Mouse (Mus musculus) E14TG2a.4 (cell line): ENCODE results near the gene Cadps2.

ENCODE experiments used
- H3K27me3 ChIP-seq: 2 replicates; pipeline ENCODE4 v1.6.1; 2014; ENCODE audit warnings: low read length, control low read depth; ENCODE audit not compliant: insufficient read depth
- H3K36me3 ChIP-seq: 2 replicates; pipeline ENCODE4 v1.6.1; 2014; ENCODE audit warnings: low read length, control low read depth; ENCODE audit not compliant: insufficient read depth
- H3K4me1 ChIP-seq: replicated peaks from 2 replicates; pipeline ENCODE4 v1.6.1; 2014; ENCODE audit warnings: low read depth, low read length, control low read depth
- H3K4me3 ChIP-seq: replicated peaks from 2 replicates; pipeline ENCODE4 v1.5.1; 2014; ENCODE audit warnings: mild to moderate bottlenecking, low read length
- H3K9me3 ChIP-seq: 2 replicates; pipeline ENCODE4 v1.6.1; 2014; ENCODE audit warnings: low read length, control low read depth
- CTCF ChIP-seq: conservative IDR thresholded peaks from 2 replicates; pipeline ENCODE4 v1.5.1; 2014; ENCODE audit warnings: low read length
- NANOG ChIP-seq: IDR thresholded peaks from 2 replicates; pipeline ENCODE4 v1.6.1; 2014; ENCODE audit warnings: borderline replicate concordance, low read length, mixed read lengths
- POU5F1 ChIP-seq: IDR thresholded peaks from 2 replicates; pipeline ENCODE4 v1.6.1; 2014; ENCODE audit warnings: low read length, borderline replicate concordance

Cadps2 gene

DNA sequence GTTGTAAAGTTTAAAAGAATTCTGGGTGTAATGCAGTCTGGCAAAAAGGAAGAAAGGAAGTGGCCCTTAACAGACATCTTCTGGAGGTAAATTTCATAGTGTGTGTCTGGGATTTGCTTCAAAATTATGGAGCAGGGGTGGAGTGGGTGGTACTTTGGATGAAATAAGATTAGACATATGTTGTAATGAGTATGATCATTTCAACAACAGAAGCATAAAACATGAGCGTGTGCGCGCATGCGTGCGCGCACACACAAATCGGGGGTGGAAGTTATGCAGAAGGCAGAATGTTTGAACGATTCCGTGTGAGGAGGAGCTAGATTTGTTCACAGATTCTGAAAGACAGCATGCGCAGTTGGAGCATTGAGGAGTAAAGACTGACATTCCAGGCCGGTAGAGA, 14.2 kb upstream of the Cadps2 start:
- H3K36me3 ChIP-seq = no peaks in the 10 kb centered on the region
- H3K27me3 ChIP-seq = no peaks in the 10 kb centered on the region
- TF ChIP-seq NANOG (no peak), POU5F1 (no peak), CTCF (no peak)
- H3K4me3 ChIP-seq = no peak overlapping the region
- H3K9me3 ChIP-seq = no peaks in the 10 kb centered on the region
- no peaks in the 10 kb centered on the region for H3K4me1 ChIP-seq

DNA sequence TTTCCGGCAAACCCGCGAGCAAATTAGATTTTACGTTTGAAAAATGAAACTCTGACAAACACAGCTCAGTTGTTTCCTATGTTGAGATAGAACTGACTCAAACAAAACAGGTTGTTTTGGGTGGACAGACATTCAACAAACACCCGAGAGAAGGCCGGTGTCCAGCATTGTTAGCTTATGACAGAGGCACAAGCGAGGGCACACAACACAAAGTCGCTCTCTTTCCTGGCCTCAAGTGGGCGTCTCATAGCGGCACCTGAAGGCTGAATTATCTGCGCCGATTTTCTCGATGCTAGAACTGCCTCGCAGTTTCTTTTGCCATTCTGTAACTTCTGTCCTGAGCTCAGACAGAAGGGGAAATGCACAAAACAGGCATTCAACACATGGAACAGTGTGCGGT, 780 bp upstream of the Cadps2 start:
- Histone ChIP-seq H3K9me3 (peaks cover 13% of the 10 kb centered on the region), H3K36me3 (no peaks in the 10 kb centered on the region), H3K4me1 (peaks cover 16% of the 10 kb centered on the region), H3K27me3 (peaks cover 54% of the 10 kb centered on the region), H3K4me3 (peak overlapping the region; percentile 82)
- TF ChIP-seq CTCF = no peak
- no peak for TF ChIP-seq NANOG
- TF ChIP-seq POU5F1 = no peak

DNA sequence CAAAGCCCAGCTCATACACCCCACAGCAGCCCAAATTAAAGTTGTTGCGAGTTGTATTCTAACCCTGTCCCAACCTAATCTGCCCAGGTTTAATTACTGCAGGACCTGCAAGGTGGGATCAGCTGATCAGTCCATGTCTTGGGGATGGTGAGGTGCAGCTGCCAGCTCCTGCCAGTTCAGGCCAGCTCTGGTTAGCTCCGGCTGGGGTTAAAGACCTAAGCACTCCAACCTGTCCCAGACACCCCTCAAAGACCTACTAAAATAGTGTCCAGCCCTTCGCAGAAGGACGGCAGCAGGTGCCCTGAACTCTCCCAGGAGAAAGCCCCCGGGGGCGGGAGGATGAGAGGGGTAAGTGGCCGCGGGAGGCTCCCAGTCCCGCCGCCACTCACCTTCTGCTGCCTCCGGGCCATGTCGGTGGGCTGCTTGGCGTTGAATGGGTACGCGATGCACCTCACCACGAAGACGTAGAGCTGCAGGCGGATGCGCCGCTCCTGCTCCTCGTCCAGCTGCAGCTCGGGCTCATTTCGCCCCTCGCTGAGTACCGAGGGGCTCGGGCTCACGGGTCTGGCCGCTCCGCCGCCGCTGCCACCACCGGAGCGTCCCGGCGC, 716 bp downstream of the Cadps2 start:
- Histone ChIP-seq H3K36me3 (no peaks in the 10 kb centered on the region), H3K4me3 (peak overlapping the region; percentile 82), H3K4me1 (peaks cover 18% of the 10 kb centered on the region), H3K9me3 (peaks cover 13% of the 10 kb centered on the region), H3K27me3 (peaks cover 54% of the 10 kb centered on the region)
- TF ChIP-seq POU5F1 (no peak), CTCF (no peak), NANOG (no peak)

DNA sequence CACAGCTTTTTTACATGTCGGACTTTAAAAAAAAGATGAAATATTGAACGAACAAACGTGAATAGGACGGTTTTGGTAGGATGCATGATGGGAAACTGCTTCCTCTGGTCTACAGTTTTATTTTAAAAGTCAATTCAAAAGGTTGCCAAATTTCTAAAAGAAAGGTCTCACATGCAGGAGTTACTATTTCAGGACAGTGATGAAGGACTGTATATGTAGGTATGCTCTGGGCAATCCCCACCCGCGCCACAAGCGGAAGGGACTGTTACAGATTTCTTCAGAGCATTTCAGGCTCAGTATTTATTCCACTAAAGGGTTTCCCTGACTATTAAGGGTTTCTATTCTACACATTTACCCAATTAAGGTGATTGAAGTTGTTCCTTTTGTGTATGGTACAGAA, 1.6 kb downstream of the Cadps2 start:
- peaks cover 13% of the 10 kb centered on the region for H3K9me3 ChIP-seq
- no peak for TF ChIP-seq POU5F1
- no peak for TF ChIP-seq NANOG
- TF ChIP-seq CTCF = no peak

DNA sequence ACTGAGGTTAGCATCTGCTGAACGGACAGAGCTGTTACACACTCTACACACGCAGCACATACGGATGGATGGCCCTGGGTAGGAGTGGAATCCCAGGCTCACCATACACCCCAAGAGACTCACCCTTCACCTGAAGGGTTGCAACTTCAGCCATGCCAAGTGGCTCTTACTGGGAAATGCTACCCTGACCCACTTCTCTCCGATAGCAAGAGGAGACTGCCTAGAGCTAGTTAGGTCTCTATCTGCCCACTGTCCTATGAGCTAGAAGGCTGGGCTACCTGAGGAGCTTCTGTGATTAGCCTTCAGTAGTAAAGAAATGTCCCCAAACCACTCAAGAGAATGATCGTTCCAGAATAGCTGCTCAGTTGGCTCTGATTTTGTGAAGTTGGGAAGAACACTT, 2.1 kb downstream of the Cadps2 start:
- Histone ChIP-seq H3K36me3 (no peaks in the 10 kb centered on the region), H3K27me3 (peaks cover 45% of the 10 kb centered on the region), H3K4me1 (peaks cover 19% of the 10 kb centered on the region), H3K9me3 (peaks cover 9% of the 10 kb centered on the region), H3K4me3 (no peak overlapping the region)
- no peak for TF ChIP-seq POU5F1
- no peak for TF ChIP-seq CTCF
- no peak for TF ChIP-seq NANOG

More for the DNA sequence above, 1.6 kb downstream of the Cadps2 start:
- Histone ChIP-seq H3K36me3 (no peaks in the 10 kb centered on the region), H3K4me3 (no peak overlapping the region), H3K4me1 (peaks cover 19% of the 10 kb centered on the region), H3K27me3 (peaks cover 50% of the 10 kb centered on the region)

DNA sequence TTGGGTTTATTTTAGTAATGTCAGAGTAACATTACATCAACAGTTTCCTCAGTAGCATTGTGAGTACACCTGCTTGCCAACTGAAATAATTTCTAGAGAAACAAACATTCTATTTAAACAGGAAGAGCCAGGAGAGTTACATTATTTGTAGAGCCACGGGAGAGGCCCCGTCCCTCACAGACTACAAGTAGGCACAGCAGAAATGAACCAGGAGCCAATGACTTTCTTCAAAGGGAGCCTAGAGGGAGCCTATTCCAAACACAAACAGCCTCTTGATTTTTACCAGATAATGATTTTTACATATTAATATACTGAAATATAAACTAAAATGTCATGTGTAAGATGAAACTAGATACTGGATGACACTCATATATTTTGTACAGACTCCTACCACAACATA, 2.5 kb downstream of the Cadps2 start:
- TF ChIP-seq POU5F1 (no peak), CTCF (no peak), NANOG (no peak)
- Histone ChIP-seq H3K36me3 (no peaks in the 10 kb centered on the region), H3K4me3 (no peak overlapping the region), H3K4me1 (peaks cover 19% of the 10 kb centered on the region), H3K27me3 (peaks cover 40% of the 10 kb centered on the region), H3K9me3 (peaks cover 4% of the 10 kb centered on the region)

DNA sequence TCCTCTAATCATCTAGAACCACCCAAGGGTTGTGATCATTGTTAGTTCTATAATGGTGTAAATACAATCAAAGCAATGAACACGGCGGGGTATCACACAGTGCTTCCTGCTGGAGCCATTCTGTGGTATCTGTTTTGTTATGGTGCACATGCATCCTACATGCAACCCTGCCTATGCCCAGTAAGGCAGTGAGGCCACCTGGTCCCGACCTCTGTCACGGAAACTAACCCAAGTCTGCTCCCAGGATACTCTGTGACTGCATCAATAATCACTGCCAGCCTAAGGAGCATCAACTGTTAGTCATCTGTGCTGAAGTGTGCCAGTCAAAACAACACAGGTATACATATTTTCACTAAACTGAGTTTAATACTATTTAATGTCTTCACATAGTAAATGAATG, 3.7 kb downstream of the Cadps2 start:
- no peak for TF ChIP-seq POU5F1
- TF ChIP-seq CTCF = no peak
- no peak for TF ChIP-seq NANOG
- Histone ChIP-seq H3K27me3 (peaks cover 34% of the 10 kb centered on the region), H3K4me3 (no peak overlapping the region), H3K36me3 (no peaks in the 10 kb centered on the region), H3K4me1 (peaks cover 26% of the 10 kb centered on the region), H3K9me3 (no peaks in the 10 kb centered on the region)

DNA sequence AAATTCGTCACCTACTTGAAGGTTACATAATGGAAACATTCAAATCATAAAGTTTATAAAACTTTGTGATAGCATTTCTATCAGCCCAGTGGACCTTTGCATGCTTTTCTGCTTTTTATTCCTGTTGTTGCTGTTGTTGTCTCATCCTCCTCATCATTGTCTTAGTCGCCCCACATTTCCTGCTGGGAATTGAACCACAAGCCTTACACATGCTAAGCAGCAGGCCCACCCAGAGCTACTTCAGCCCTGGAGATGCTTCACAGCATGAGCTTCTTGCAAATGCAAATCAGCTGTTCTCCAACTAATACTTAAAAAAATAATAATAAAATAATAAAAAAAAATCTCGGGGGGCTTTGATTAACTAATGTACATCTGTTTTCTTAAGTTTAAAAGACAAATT, 8.5 kb downstream of the Cadps2 start:
- no peak overlapping the region for H3K4me3 ChIP-seq
- peaks cover 28% of the 10 kb centered on the region for H3K4me1 ChIP-seq
- H3K36me3 ChIP-seq = no peaks in the 10 kb centered on the region
- TF ChIP-seq CTCF = no peak
- peak; percentile 28; the same call in 1 of the 2 replicates for TF ChIP-seq NANOG
- no peaks in the 10 kb centered on the region for H3K9me3 ChIP-seq
- H3K27me3 ChIP-seq = no peaks in the 10 kb centered on the region

DNA sequence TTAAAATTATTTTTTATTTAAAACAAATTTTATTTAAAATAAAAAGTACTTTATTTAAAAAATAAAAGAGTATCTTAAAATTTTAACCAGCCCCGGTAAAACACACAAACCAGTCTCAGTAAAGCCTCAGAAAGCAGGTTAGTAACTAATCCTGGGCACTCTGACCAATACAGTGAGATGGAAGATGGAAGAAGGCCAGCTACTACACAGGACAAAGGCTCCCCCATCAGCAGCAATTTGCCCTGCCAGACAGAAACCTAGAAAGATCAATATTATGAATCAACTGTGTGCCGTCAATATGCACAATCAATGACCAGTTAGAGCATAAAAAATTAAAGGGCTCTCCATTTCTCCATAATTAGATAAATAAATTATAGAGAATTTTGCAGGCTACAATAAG, 9.9 kb downstream of the Cadps2 start:
- Histone ChIP-seq H3K27me3 (no peaks in the 10 kb centered on the region), H3K9me3 (no peaks in the 10 kb centered on the region), H3K4me3 (no peak overlapping the region), H3K4me1 (peaks cover 28% of the 10 kb centered on the region), H3K36me3 (no peaks in the 10 kb centered on the region)
- TF ChIP-seq NANOG (no peak), POU5F1 (no peak), CTCF (no peak)
